Mouse (Mus musculus) ES-Bruce4 (cell line): Measurements from ENCODE around the gene Tmsb10. TPM values are rescaled to one million over a fixed set of nuclear protein-coding genes. Genes with fewer than 3 reads are reported as not detected.
A peak's percentile ranks its signal among the peaks of the same experiment; 100 is the strongest.

Source experiments
- H3K27ac ChIP-seq: 2 replicates; pipeline ENCODE4 v1.5.1; 2012; ENCODE audit warnings: low read length, inconsistent platforms; ENCODE audit not compliant: insufficient read depth
- H3K27me3 ChIP-seq: 2 replicates; pipeline ENCODE4 v1.6.1; 2012; ENCODE audit warnings: mild to moderate bottlenecking, low read length, inconsistent platforms; ENCODE audit not compliant: control insufficient read depth, poor library complexity, insufficient read depth, severe bottlenecking
- H3K36me3 ChIP-seq: 2 replicates; pipeline ENCODE4 v1.6.1; 2012; ENCODE audit warnings: inconsistent platforms, mild to moderate bottlenecking, low read length, moderate library complexity; ENCODE audit not compliant: control insufficient read depth, poor library complexity, insufficient read depth, severe bottlenecking
- H3K4me1 ChIP-seq: one replicate; pipeline ENCODE4 v1.8.1; 2011; ENCODE audit warnings: low read length; ENCODE audit not compliant: control insufficient read depth, insufficient read depth
- H3K4me3 ChIP-seq: 2 replicates; pipeline ENCODE4 v1.5.1; 2011; ENCODE audit warnings: low read depth, mild to moderate bottlenecking, low read length
- H3K9ac ChIP-seq: 2 replicates; pipeline ENCODE4 v1.6.1; 2012; ENCODE audit warnings: low read depth, mild to moderate bottlenecking, inconsistent platforms; ENCODE audit not compliant: poor library complexity, severe bottlenecking
- H3K9me3 ChIP-seq: replicated peaks from 2 replicates; pipeline ENCODE4 v1.6.1; 2012; ENCODE audit warnings: mild to moderate bottlenecking, low read length, inconsistent platforms; ENCODE audit not compliant: control insufficient read depth, poor library complexity, insufficient read depth, severe bottlenecking
- CTCF ChIP-seq: IDR thresholded peaks from one replicate; pipeline ENCODE4 v1.8.1; 2011; ENCODE audit warnings: low read depth, low read length
- EP300 ChIP-seq: IDR thresholded peaks from 2 replicates; pipeline ENCODE4 v1.6.1; 2011; ENCODE audit warnings: low read depth, low read length; ENCODE audit not compliant: insufficient read depth
- POLR2A ChIP-seq: IDR thresholded peaks from one replicate; pipeline ENCODE4 v1.8.1; 2011; ENCODE audit warnings: low read length; ENCODE audit not compliant: insufficient read depth
- polyA plus RNA-seq: library from polyadenylated mRNA; stranded (reverse); fragments of >200 nt; gene quantifications from 2 replicates; pipeline ENCODE4 v1.2.4, GENCODE M21; 2011; ENCODE audit warnings: low read depth; ENCODE audit not compliant: missing spikeins, insufficient read depth, insufficient read length

The Tmsb10 gene
- polyA plus RNA-seq, 1 experiment, result 1,250 TPM

DNA sequence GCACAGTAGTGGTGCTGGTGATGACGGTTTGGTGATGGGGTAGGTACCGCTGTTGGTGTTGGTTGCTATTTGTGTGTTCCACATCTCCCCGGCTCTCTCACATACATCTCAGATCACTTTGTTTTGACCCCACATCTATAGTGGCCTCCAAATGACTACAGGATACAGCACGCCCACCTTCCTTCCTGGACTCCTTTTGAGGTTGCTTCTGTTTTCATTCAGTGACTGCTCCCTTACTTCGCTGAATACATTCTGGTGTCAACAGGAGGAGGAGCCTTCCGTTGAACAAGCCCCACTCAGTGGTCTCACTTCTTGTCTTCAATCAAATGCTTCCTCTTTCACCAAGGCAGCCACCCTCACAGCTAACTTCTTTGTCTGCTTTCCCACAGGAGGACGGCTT, 3.8 kb downstream of the Tmsb10 start:
- H3K36me3 ChIP-seq, result peaks cover 5% of the 10 kb centered on the region
- H3K9ac ChIP-seq, result no peak overlapping the region
- H3K4me3 ChIP-seq, result no peak overlapping the region
- no peaks in the 10 kb centered on the region for H3K9me3 ChIP-seq
- peaks cover 6% of the 10 kb centered on the region for H3K4me1 ChIP-seq
- TF ChIP-seq EP300 (no peak), CTCF (no peak), POLR2A (no peak)
- H3K27ac ChIP-seq, result peak overlapping the region; percentile 96; the same call in 1 of the 2 replicates
- H3K27me3 ChIP-seq, result no peaks in the 10 kb centered on the region

DNA sequence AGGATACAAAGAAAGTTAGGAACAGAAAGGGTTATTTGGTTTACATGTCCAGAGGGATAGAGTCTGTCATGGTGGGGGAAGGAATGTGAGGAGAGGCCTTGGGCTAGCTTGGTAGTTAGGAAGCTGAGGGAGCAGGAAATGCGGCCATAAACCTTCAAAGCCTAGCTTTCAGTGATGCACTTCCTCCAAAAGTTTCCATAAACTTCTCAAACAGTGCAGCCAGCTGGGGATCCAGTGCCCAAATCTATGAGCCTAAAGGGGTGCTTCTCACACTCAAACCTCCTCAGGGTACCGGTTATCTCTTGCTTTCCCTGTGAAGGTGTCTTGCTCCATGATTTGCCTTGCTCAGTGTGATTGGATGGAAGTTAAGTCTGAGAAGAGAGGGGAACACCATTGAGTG, 5.6 kb downstream of the Tmsb10 start:
- Histone ChIP-seq H3K27me3 (no peaks in the 10 kb centered on the region), H3K4me1 (peaks cover 6% of the 10 kb centered on the region), H3K4me3 (no peak overlapping the region), H3K9me3 (peaks cover under 1% of the 10 kb centered on the region; the same call in 1 of the 2 replicates), H3K9ac (no peak overlapping the region), H3K27ac (no peak overlapping the region), H3K36me3 (peaks cover 5% of the 10 kb centered on the region)
- TF ChIP-seq CTCF (no peak), EP300 (no peak), POLR2A (no peak)

DNA sequence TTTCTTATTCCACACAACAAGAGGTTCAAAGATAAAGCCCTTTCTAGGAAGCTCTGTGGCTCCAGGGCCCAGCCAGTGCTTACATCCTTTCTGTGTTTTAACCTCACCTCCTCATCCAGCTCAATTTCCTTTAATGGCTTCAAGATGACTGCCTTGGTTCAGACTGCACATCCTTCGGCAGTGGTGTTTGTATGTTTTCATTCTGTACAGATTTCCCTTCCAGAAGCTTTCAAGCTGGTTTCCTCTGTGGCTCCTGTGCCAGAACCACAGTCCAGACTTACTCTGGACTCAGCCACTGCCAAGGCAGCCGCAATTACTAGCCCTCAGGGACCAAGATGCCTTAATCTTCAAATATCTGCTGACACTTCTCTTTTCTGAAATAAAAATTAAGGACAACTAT, 6.3 kb downstream of the Tmsb10 start:
- Histone ChIP-seq H3K27me3 (no peaks in the 10 kb centered on the region), H3K9me3 (peaks cover 8% of the 10 kb centered on the region), H3K27ac (no peak overlapping the region), H3K4me1 (peaks cover 6% of the 10 kb centered on the region), H3K36me3 (peaks cover 5% of the 10 kb centered on the region), H3K4me3 (no peak overlapping the region), H3K9ac (no peak overlapping the region)
- TF ChIP-seq EP300, result no peak
- TF ChIP-seq CTCF, result no peak
- TF ChIP-seq POLR2A, result no peak

GRCm38 (mm10) chr6:72949161-72949756, 9.3 kb downstream of the Tmsb10 start:
- no peak overlapping the region for H3K9ac ChIP-seq
- no peaks in the 10 kb centered on the region for H3K36me3 ChIP-seq
- H3K9me3 ChIP-seq, result peaks cover 23% of the 10 kb centered on the region
- H3K4me1 ChIP-seq, result no peaks in the 10 kb centered on the region
- H3K27ac ChIP-seq, result no peak overlapping the region
- TF ChIP-seq POLR2A (no peak), EP300 (no peak), CTCF (no peak)
- no peaks in the 10 kb centered on the region for H3K27me3 ChIP-seq
- no peak overlapping the region for H3K4me3 ChIP-seq

GRCm38 (mm10) chr6:72948392-72948791, 10.2 kb downstream of the Tmsb10 start:
- Histone ChIP-seq H3K9ac (no peak overlapping the region), H3K27me3 (no peaks in the 10 kb centered on the region), H3K4me1 (no peaks in the 10 kb centered on the region), H3K9me3 (peaks cover 23% of the 10 kb centered on the region), H3K36me3 (no peaks in the 10 kb centered on the region), H3K27ac (no peak overlapping the region), H3K4me3 (no peak overlapping the region)
- no peak for TF ChIP-seq CTCF
- TF ChIP-seq POLR2A, result no peak
- no peak for TF ChIP-seq EP300

DNA sequence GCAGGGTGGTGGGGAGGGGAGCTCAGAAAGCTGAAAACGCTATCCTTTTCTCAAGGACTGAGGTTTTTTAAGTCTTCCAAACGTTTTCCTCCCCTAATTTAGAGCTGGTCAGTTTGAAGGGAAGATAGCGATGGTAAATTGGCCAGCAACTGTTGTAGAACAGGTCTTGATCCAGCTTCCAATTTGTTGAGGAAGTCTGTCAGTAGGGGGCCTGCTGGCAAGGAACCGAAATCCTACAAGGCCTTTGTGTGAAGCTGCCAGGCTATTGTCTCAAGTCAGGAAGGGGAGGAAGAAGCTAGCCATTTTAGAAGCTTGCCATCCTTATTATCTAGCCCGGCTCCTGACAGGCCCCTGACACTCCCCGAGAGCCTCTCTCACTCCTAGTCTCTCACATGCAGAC, 10.6 kb downstream of the Tmsb10 start:
- H3K27ac ChIP-seq, result no peak overlapping the region
- no peak for TF ChIP-seq CTCF
- TF ChIP-seq POLR2A, result no peak
- no peak for TF ChIP-seq EP300
- H3K4me1 ChIP-seq, result no peaks in the 10 kb centered on the region
- H3K27me3 ChIP-seq, result no peaks in the 10 kb centered on the region
- peaks cover 23% of the 10 kb centered on the region for H3K9me3 ChIP-seq
- no peak overlapping the region for H3K9ac ChIP-seq
- no peaks in the 10 kb centered on the region for H3K36me3 ChIP-seq
- no peak overlapping the region for H3K4me3 ChIP-seq
